Mouse (Mus musculus) hindbrain, embryonic 12.5 days (tissue): Measurements from ENCODE around the gene Gm7168. TPM values are rescaled to one million over a fixed set of nuclear protein-coding genes. Genes with fewer than 3 reads are reported as not detected.

ENCODE experiments used
- polyA plus RNA-seq: library from polyadenylated mRNA; unstranded; fragments of >200 nt; fragmentation: Nextera tagmentation; extraction: Ambion mirVana; gene quantifications from 2 replicates; pipeline ENCODE4 v1.2.1, GENCODE M21; 2016

The Gm7168 gene
- polyA plus RNA-seq, 1 experiment from 2014 or later, result not detected

Other genes starting within 250 kb of the Gm7168 start
- gene Afdn, start 187.8 kb upstream of the Gm7168 start, polyA plus RNA-seq, result 153 and 156 TPM in 2 replicates
- 13.9 and 17.2 TPM in 2 replicates for gene Tcte2, start 186.5 kb upstream of the Gm7168 start, polyA plus RNA-seq
- gene Gm7356, start 55.3 kb downstream of the Gm7168 start, polyA plus RNA-seq, result not detected in 2 replicates
- not detected in 2 replicates for gene Gm7358, start 111.2 kb downstream of the Gm7168 start, polyA plus RNA-seq